Mouse (Mus musculus): ENCODE data around the gene Lonrf2. TPM values are rescaled to one million over a fixed set of nuclear protein-coding genes. Genes with fewer than 3 reads are reported as not detected.

Gene Lonrf2
- 0.73 and 4.6 TPM in 2 replicates for polyA plus RNA-seq (2012; rRNA removed; ENCODE audit: low replicate concordance)

DNA sequence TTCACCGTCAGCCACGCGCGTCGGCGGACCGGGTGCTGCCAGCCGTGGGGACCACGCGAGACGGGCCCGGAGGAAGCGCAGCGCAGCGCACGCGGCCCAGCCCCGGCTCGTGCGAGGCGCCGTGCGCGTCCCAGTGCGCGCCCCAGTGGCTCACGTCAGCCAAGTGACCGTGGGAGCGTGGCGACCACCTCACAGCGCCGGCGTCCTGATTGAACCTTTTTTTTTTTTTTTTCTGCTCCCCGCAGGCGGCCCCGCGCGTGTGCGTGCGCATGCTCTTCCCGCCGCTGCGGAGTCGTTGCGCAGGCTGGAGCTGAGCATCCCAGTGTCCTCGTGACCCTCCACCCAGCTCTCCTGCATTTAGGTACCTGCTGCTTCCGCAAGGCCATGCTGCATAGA, at the start of gene Lonrf2:
Lonrf2 (minus strand) TSS at position 235 of the 396 bp plus-strand sequence.

Other genes with a start within 250 kb of the Lonrf2 start
- 3.0 and 10.5 TPM in 2 replicates for gene Aff3, start 171.8 kb downstream of the Lonrf2 start, polyA plus RNA-seq (2012; rRNA removed; ENCODE audit: low replicate concordance)
- gene Chst10, start 61.5 kb upstream of the Lonrf2 start, polyA plus RNA-seq (2012; rRNA removed; ENCODE audit: low replicate concordance) = 0.44 and 3.3 TPM in 2 replicates
- not detected in 2 replicates for gene Nms, start 102.4 kb upstream of the Lonrf2 start, polyA plus RNA-seq (2012; rRNA removed; ENCODE audit: low replicate concordance)
- 30.9 and 46.4 TPM in 2 replicates for gene Pdcl3, start 148.9 kb upstream of the Lonrf2 start, polyA plus RNA-seq (2012; rRNA removed; ENCODE audit: low replicate concordance)